Mouse (Mus musculus) urinary bladder, adult 18-20 months (tissue): Measurements from ENCODE around the gene Baiap2l2.
A peak's percentile ranks its signal among the peaks of the same experiment; 100 is the strongest.

Source experiments
- DNase-seq, 2 experiments: peaks; one replicate each; pipeline ENCODE4 v3.0.0; 2022; ENCODE audit warnings: low spot score in 2 of 2, mixed read lengths in 2 of 2

The Baiap2l2 gene

DNA sequence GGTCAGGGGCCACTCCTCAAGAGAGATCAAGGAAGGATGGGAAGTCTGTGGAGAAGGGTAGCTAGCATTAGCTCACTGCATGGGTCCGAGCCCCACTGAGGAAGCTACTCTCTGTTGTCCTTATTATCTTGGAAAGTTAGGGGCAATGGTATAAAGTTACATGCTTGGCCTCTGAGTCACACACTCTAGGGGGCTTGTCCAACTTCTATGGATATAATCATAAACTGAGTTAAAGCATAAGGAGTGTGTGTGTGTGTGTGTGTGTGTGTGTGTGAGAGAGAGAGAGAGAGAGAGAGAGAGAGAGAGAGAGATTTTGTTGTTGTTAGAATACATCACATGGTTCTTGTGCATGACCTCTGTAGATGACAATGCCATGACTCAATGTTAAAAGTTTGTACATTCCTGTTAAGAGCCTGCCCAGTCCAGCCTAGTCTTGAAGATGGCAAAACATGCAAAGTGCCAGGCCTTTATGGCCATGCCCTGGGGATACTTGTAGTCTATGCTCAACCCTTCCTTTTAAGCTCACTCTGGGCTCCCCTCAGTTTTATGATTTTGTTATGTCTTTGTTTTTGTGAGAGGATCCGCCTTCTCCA, 14.3 kb upstream of the Baiap2l2 start:
- DNase-seq = peak in 1 of 2 experiments; percentile 67

DNA sequence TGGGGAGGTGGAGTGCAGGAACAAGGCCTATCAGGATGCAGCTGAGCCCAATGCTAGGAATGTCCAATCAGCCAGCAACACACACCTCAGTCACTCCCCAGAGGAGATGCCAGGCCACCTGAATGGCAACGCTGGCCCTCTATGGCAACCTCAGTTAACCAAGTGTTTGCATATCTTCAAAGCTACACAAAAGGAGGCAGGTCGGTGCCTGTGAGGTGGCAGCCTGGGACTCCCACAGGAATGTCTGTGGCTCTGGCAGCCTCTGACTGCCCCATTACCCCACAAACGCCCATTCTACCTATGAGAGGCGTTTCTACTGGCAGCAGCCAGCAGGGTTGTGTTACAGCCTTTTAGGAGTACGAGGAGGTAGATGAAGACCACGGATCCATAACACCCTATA, 13.2 kb upstream of the Baiap2l2 start:
- DNase-seq = peak; percentile 41 to 76

DNA sequence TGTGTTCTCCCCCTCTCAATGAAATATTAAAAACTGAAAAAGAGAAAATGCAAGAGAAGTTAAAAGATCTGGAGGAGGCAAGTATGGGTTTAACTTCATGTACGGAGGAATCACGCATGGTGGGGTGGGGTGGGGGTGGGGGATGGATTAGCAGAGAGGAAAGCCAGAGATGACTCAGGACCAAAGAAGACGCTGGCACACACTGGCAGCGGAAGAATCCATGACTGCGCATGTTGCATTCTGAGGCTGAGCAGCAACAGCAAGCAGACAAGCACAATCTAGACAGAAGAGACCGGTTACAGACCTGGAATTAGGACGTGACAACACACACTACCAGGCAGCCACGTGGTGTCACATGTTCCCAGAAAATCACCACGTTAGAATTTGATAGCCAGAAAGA, 7.4 kb upstream of the Baiap2l2 start:
- no peak for DNase-seq

- no peak for DNase-seq
These were observed 5.0 kb upstream of the Baiap2l2 start for GRCm38 (mm10) chr15:79290340-79290739.

DNA sequence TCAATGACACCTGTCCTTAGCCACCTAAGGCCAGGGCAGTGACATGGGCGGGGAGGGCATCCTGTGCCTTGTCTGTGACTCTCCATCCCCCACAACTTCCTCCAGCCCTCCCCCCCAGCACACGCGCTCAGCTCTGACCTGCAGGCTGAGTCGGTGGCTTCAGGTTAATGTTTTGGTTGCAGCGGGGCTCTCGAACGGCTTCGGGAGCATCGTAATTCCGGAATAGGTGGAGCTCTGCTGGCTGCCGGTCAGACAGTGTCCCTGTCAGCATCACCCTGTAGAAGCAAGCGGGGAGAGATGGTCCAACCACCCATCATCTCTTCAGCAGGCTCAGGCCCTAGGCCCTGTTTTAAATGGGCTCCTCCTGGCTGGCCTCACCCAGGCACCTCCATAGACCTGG, 4.1 kb upstream of the Baiap2l2 start:
- DNase-seq = no peak

- DNase-seq = no peak
These were observed 3.0 kb upstream of the Baiap2l2 start for GRCm38 (mm10) chr15:79288387-79288786.

GRCm38 (mm10) chr15:79287091-79287490, 1.8 kb upstream of the Baiap2l2 start:
- no peak for DNase-seq

- no peak for DNase-seq
These were observed 804 bp upstream of the Baiap2l2 start for GRCm38 (mm10) chr15:79286141-79286540.

- no peak for DNase-seq
These were observed 2.0 kb downstream of the Baiap2l2 start for GRCm38 (mm10) chr15:79283371-79283770.

- DNase-seq = no peak
These were observed 2.9 kb downstream of the Baiap2l2 start for GRCm38 (mm10) chr15:79282434-79282833.

DNA sequence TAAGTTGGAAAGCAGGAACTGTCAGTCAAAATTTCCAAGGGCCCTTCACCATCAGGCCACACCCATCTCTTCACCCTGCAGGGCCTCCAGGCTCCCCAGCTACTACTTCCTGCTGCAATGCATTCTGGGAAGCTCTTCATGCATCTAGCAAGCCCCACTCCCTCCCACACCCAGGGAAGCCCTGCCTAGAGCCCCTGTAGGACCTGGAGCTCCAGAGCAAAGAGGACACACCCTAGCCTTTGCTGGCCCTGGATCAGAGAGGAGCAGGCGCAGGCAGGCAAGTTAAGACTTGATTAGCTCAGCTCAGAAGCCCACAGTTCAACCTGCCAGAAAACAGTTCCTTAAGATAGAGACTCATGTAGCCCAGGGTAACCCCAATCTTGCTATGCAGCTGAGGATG, 3.9 kb downstream of the Baiap2l2 start:
- DNase-seq = no peak

DNA sequence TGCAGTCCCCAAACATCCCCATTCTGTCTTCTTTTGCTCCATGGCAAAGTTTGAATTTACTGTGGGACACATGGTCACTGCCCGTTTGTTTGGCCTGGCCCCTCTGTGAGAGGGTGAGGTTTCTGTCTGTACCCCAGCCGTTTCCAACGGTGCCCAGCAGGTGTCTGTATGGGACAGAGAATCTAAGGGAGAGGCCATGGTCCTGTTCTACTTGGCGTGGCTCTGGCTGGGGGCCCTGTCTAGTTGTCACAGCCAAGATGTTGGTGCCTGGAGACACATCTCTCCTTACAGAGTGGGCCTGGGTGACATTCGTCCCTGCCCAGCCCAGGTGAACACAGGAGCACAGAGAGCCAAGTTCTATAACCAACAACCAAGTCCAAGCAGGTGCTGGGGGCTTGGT, 4.5 kb downstream of the Baiap2l2 start:
- DNase-seq = no peak

- no peak for DNase-seq
These were observed 5.1 kb downstream of the Baiap2l2 start for GRCm38 (mm10) chr15:79280209-79280608.

DNA sequence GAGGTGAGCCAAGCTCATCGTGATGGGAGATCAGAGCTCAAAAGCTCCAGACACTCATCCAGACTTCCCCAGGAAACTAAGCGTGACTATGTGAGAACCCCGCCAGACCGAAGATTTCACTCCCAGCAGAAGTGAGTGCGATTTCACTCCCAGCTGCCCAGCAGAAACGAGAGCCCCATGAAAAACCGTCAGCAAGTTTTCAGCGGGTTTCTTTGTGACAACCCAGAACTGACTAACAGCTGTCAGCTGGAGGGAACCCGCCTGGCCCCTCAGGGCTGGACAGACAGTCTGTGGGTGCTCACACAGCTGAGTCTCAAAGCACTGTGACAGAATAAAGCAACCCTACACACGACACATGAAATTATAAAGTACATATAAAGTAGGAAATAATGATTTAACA, 7.6 kb downstream of the Baiap2l2 start:
- no peak for DNase-seq

- DNase-seq = no peak
These were observed 12.3 kb downstream of the Baiap2l2 start for GRCm38 (mm10) chr15:79273020-79273419.

- DNase-seq = no peak
These were observed 14.1 kb downstream of the Baiap2l2 start for GRCm38 (mm10) chr15:79271124-79271746.

DNA sequence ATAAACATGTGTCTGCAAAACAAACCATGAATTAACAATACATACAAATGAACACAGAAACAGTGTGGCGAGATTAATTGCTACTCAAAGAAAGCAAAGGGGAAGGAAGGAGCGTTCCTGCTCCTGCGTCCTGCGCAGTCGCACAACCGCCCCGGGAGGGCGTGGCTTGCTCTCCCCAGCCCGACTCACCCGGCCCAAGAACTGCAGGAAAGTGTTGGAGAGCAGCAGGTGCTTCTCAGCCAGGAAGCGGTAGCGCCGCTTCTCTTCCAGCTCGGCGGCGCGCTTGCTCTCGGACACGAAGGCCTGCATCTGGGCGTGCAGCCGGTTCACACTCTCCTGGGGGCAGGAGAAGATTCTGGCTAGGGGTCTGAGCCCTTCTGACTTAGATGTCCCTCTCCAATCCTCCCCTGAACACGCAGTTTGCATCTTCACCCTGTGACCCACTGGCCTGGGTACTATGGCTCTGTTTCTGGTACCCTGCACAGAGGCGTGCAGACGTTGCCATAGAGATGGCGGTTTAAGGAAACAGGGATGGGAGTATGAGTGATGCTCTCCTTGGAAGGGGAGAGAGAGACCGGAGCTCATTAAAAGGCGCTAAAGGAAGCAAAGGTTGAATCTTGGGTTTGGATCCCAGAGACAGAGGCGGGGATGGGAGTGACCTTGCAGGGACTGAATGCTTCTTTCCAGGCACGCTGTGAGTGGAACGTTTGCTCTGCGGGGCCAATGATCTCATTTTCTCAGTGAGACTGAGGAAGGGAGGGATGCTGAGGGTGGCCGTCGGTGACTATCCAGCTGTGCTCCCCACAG, 14.8 kb downstream of the Baiap2l2 start:
- DNase-seq = peak; percentile 57 to 68

- DNase-seq = no peak
These were observed 16.8 kb downstream of the Baiap2l2 start for GRCm38 (mm10) chr15:79268521-79268920.

DNA sequence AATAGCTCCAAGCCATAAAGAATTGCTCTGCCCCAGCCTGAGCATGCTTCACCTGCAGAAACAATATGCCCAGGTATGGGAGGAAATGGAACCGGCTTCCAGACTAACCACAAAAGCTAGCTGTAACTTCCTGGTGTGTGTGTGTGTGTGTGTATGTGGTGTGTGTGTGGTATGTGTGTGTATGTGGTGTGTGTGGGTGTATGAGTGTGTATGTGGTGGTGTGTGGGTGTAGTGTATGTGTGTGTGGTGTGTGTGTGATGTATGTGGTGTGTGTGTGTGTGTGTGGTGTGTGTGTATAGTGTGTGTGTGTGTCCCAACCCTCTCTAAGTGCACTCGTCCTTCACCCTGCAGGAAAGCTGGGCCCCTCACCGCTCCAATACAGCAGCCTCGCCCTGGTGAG, 20.0 kb downstream of the Baiap2l2 start:
- DNase-seq = no peak

- no peak for DNase-seq
These were observed 21.6 kb downstream of the Baiap2l2 start for GRCm38 (mm10) chr15:79263726-79264125.

DNA sequence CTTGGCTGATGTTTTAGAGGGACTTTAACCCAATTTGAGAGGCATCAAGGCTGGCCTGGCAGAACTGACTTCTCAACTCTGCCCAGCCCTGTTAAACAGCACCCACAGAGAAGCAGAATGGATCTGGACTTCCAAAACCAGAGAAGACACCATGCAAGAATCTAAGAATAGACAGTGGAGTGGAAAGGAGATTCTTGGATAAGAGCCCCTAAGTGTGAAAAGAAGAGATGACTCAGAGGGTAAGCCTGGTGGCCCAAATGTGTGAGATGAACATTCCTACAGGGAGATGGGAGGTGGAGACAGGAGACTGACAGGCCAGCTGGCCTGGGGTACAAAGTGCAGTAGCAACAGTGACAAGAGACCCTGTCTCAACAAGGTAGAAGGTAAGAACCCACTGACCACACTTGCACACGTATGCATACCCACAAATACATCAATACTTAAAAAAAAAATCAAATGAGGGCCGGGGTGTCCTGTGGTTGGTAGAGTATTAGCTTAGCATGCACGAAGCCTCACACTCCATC, 22.5 kb downstream of the Baiap2l2 start:
- DNase-seq = no peak

- DNase-seq = no peak
These were observed 23.0 kb downstream of the Baiap2l2 start for GRCm38 (mm10) chr15:79262375-79262774.

DNA sequence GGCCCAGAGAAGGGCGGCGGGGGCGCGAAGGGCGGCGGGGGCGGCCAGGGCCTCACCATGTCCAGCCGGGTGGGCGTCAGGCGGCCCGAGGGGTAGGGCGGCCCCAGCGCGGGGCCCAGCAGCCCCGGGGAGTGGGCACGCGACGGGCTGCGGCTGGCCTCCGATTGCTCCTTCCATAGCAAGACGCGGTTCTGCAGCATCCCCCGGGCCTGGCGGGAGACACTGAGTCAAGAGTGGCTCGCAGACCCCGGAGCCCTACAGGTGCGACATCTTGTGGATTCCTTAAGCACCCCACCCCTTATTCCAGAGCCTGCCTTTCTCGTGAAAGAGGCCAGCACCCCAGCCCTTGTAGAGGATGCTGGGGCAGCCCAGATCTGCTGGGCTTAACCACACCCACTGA, 23.6 kb downstream of the Baiap2l2 start:
- no peak for DNase-seq
